Mouse (Mus musculus) T-helper 2 cell (primary cell): ENCODE data around the gene Inpp4b.

Experiments used
- in situ Hi-C: fragments of 300-600 bp; cut with MboI, MseI; formaldehyde crosslinking; loops from one replicate; pipeline ENCODE4 v1.15.1; 2025; ENCODE audit warnings: high pct_unique_total_duplicates

The Inpp4b gene

GRCm38 (mm10) chr8:81463762-81464161 lies 121.4 kb downstream of the Inpp4b start:
- in situ Hi-C loops: loop anchor here (10.0 kb wide), 1 partner anchor 99 kb away; no protein-coding TSS in a partner anchor

- in situ Hi-C loops: loop anchor here (10.0 kb wide), 1 partner anchor 102 kb away; no protein-coding TSS in a partner anchor
Measured at GRCm38 (mm10) chr8:81466776-81467175, 124.4 kb downstream of the Inpp4b start.

- in situ Hi-C loops: loop anchor here (25.0 kb wide), 1 partner anchor 284 kb away; no protein-coding TSS in a partner anchor
Measured at GRCm38 (mm10) chr8:81478674-81479073, 136.3 kb downstream of the Inpp4b start.

- in situ Hi-C loops: loop anchor here (25.0 kb wide), 1 partner anchor 278 kb away; no protein-coding TSS in a partner anchor
Measured at GRCm38 (mm10) chr8:81483834-81484233, 141.5 kb downstream of the Inpp4b start.

- in situ Hi-C loops: loop anchor here (25.0 kb wide), 1 partner anchor 277 kb away; no protein-coding TSS in a partner anchor
Measured at GRCm38 (mm10) chr8:81485626-81486025, 143.3 kb downstream of the Inpp4b start.

- in situ Hi-C loops: loop anchor here (5.0 to 25.0 kb wide), 2 partner anchors 77 to 272 kb away; no protein-coding TSS in a partner anchor
Measured at GRCm38 (mm10) chr8:81489894-81490661, 147.7 kb downstream of the Inpp4b start.

GRCm38 (mm10) chr8:81491097-81491705 lies 148.8 kb downstream of the Inpp4b start:
- in situ Hi-C loops: loop anchor here (5.0 to 25.0 kb wide), 2 partner anchors 76 to 271 kb away; no protein-coding TSS in a partner anchor

- in situ Hi-C loops: loop anchor here (5.0 to 25.0 kb wide), 2 partner anchors 76 to 271 kb away; no protein-coding TSS in a partner anchor
Measured at GRCm38 (mm10) chr8:81491706-81492204, 149.4 kb downstream of the Inpp4b start.

GRCm38 (mm10) chr8:81494823-81495222 lies 152.5 kb downstream of the Inpp4b start:
- in situ Hi-C loops: loop anchor here (5.0 to 25.0 kb wide), 2 partner anchors 72 to 267 kb away; no protein-coding TSS in a partner anchor

GRCm38 (mm10) chr8:81497646-81498045 lies 155.3 kb downstream of the Inpp4b start:
- in situ Hi-C loops: loop anchor here (25.0 kb wide), 1 partner anchor 265 kb away; no protein-coding TSS in a partner anchor

GRCm38 (mm10) chr8:81502216-81502615 lies 159.9 kb downstream of the Inpp4b start:
- in situ Hi-C loops: no loop called here

- in situ Hi-C loops: no loop called here
Measured at GRCm38 (mm10) chr8:81502982-81503381, 160.6 kb downstream of the Inpp4b start.

GRCm38 (mm10) chr8:81512826-81513225 lies 170.5 kb downstream of the Inpp4b start:
- in situ Hi-C loops: no loop called here

- in situ Hi-C loops: no loop called here
Measured at GRCm38 (mm10) chr8:81514425-81514824, 172.1 kb downstream of the Inpp4b start.

- in situ Hi-C loops: no loop called here
Measured at GRCm38 (mm10) chr8:81522085-81522484, 179.7 kb downstream of the Inpp4b start.

- in situ Hi-C loops: no loop called here
Measured at GRCm38 (mm10) chr8:81524561-81524960, 182.2 kb downstream of the Inpp4b start.

- in situ Hi-C loops: no loop called here
Measured at GRCm38 (mm10) chr8:81527661-81528060, 185.3 kb downstream of the Inpp4b start.

- in situ Hi-C loops: no loop called here
Measured at GRCm38 (mm10) chr8:81538310-81538709, 196.0 kb downstream of the Inpp4b start.

- in situ Hi-C loops: no loop called here
Measured at GRCm38 (mm10) chr8:81558550-81558949, 216.2 kb downstream of the Inpp4b start.

- in situ Hi-C loops: no loop called here
Measured at GRCm38 (mm10) chr8:81562405-81562804, 220.0 kb downstream of the Inpp4b start.

GRCm38 (mm10) chr8:81565484-81565883 lies 223.1 kb downstream of the Inpp4b start:
- in situ Hi-C loops: loop anchor here (5.0 kb wide), 1 partner anchor 73 kb away; no protein-coding TSS in a partner anchor
